Mouse (Mus musculus) telencephalon, adult 2 months (tissue): ENCODE results near the gene Gm20388.

ENCODE experiments used
- DNase-seq: peaks from one replicate; pipeline ENCODE4 v3.0.0-alpha.2; 2011; ENCODE audit warnings: low read depth, low spot score

Gene Gm20388

DNA sequence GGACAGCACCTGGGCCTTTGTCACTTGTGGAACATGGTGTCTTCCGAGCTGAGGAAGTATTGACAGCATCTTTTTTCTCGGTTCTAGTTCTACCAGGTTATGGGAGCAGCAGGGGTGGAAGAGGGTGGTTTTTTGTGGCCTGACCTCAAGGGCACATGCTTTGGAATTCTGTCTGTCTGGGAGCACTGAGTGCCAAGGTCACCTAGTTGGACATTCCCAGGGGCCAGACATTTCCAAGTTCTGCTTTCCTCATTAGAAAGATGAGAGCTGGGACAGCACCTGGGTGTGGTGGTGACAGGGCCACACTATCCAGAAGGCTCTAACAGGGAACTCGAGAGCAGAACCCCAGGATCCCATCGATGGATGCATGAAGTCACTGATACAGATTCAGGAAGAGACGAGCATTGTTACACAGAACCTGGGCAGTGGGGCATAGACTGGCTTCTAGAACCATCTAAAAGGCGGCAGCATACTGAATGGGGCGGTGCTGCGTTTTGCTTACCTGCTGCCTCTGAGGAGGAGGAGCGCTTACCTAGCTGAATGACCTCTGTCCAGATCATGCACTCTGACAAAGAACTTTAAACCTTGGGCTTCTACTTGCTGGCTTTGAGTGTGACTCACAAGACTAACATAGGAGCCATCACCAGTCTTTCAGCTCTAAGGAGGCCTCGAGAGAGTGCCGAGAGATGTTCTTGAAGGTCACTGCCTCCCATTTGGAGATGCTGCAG lies 2070.3 kb downstream of the Gm20388 start:
- DNase-seq: no peak

DNA sequence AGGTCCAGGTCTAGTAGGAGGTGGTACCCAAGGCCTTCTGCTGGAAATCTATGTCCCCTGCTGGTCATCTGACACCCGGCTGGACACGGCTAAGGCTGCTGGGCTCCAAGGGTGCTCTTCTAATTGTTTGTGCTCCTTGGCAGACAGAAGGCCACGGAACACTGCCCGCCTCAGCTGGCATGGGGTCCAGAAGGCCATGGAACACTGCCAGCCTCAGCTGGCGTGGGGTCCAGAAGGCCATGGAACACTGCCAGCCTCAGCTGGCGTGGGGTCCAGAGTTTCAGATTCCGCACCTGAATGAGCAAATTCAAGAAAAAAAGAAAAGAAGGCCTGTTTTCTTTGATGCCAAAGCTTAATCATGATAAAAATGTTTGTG lies 2070.9 kb downstream of the Gm20388 start:
- DNase-seq: no peak

DNA sequence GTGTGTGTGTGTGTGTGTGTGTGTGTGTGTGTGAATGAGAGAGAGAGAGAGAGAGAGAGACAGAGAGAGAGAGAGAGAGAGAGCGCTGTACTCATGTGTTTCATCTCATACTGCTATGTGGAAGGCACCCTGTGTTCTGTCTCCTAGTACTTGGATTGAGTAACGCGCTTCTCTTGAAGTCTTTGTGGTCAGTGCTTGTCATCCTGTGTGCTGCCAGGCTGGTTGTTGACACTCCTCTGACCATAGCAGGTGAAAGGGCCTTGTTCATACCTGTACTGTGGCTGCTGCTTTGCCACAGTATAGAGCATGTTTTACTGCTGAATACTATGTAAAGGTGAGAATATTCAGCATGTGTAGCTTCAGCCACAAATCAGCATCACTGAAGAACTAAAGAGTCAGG lies 2075.0 kb downstream of the Gm20388 start:
- DNase-seq: no peak

DNA sequence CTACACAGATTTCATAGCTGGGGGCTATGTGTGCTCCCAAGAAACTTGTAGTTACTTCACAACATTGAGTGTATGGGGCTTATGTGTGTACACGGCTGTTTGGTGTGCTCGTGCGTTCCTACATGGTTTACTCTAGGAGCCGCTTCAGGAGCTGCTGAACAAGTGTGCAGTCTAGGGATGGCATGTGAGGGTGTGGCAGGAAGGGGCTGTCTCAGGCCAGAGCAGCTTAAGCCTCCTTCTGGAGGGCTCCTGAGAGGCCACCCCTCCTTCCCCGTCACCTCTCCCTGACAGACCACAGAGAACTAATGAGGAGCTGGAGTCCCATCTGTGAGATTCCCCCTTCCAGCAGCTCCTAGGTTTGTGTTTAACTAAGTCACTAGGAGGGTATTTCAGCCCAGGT lies 2077.3 kb downstream of the Gm20388 start:
- no peak for DNase-seq

DNA sequence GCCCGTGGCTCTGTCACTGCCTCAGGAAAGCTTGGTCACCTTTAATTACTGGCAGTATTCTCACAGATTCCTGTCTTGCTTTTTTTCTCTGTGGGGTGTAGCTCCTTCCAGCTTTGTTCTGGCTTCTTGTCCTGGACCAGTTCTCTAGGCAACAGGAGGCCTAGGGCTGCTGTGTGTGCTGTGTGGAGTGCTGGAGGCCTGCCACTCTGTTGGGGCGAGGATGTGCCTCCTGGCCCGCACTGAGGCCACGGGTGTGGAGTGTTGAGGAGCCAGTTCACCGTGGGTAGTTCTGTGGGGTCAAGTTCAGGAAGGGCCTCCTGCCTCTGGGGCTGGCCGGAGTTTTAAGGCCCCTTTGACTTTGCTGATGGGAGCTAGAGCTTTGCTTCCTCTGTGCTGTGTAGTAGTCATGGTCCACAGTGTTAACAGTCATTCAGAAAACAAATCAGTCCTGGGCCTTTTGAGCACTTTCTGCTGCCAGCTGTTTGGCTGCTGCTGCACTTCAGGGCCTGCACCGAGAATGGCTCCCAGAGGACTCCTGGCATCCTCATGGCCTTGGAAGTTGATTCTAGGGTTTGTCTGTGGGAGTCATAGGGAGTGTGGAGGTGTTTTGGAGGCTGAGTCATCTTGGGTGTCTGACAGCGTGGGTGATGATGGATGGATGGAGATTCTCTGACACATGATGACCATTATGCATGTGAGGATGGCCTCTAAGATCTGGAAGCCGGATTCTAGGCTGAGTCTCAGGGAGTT lies 2080.0 kb downstream of the Gm20388 start:
- no peak for DNase-seq

DNA sequence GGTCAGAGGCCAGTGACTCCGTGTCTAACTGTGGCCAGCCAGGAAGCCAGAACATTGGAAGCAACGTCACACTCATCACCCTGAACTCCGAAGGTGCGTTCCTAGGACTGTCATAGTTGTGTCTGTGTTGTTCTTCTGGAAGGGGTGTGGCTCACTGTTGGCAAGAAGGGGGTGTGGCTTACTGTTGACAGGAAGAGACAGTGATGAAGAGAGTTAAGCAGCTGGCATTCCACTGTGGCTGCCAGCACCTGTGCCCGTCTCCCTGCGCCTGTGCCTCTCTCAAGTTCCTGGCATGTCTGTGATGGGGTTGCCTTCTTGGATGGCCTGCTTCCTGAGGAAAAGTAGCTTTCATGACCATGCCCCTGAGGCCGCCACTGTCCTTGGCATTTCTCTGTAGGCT lies 2081.0 kb downstream of the Gm20388 start:
- DNase-seq: no peak

DNA sequence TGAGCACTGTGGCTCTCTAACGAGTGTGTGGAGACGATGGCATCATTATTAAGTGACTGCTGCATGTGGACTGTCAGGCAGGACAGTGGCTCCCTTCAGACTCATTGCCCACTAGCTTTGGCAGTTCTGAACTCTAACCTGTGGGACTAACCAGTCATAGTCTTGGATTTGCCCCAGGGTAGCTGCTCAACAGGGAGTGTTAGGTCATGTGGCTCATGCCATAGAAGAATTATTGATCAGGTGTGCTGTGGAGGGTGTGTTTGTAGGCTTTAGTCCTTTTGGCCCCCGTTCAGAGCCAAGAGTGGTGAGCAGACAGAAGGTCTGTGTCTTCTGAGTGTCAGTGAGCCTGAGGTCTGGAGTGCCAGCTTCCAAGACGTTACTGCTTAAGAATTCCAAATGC lies 2082.3 kb downstream of the Gm20388 start:
- no peak for DNase-seq

DNA sequence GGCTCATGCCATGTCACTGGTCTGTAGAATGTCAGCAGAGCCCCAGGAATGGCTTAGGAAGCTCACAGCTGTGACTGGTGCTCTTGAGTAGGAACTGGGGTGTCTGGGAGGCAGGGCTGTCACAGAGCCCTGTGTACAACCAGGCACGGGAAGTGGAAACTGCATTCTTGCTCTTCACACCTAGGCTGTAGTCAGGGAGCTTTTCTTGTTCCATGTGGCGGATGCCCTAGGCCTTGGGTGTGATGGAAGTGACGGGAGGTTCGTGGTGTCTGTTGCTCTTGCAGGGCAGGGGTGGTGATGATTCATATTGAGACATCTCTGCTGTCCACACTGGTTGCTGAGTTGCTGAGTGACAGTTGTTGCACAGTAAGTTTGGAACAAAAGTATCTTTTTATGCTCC lies 2084.5 kb downstream of the Gm20388 start:
- DNase-seq: no peak

DNA sequence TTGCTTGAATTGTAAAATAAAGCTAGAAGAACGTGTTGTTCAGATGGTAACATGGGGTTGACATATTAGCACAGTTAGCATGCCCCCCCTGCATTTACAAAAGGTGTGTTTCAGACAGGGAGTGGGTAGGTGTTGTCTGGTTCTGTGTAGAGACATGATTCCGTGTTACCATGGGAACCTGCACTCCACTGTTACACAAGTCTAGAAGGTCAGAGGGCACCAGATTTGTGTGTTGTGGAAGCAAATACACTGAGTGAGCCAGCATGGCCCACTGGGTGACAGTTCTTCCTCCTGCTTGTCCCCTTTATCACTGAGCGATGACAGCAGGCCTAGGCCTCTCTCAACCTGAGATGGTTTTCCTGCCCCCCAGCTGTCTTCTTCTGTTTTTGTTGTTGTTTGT lies 2085.3 kb downstream of the Gm20388 start:
- no peak for DNase-seq

DNA sequence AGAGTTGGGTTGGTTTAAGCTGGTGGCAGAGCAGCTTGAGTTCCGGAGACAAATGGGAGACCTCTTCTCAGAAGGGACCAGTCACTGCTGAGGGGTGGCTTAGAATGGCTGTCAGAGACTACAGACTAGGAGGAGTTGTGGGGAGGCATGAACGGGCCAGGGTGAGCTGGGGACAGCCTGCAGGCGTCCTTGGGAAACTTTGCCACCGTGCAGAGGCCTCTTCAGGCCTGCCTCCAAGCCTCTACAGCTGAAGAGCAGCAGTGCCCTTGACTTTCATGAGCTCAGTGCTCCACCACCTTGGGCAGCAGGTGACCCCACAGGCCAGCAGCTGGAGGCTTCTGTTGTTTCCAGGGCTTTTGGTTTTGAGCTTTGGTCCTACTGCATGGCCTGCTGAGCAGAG lies 2088.0 kb downstream of the Gm20388 start:
- no peak for DNase-seq

DNA sequence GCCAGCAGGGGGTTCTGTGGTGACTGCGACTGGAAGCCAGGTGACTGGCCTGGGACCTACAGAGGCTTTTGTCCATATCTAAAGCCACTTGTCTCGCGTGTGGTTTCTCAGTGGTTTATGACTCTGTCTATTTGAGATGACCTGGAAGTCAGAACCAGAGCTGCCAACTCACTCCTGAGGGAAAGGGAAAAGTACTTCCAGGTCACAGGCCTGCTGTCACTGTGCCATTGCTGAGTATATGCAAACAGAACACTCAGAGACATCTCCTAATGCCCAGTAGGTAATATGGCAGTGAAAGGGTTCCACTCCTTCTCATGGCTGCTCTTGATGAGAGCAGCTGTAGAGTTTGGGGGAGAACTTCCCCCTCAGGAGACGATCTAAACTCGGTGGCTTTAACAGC lies 2088.6 kb downstream of the Gm20388 start:
- no peak for DNase-seq

DNA sequence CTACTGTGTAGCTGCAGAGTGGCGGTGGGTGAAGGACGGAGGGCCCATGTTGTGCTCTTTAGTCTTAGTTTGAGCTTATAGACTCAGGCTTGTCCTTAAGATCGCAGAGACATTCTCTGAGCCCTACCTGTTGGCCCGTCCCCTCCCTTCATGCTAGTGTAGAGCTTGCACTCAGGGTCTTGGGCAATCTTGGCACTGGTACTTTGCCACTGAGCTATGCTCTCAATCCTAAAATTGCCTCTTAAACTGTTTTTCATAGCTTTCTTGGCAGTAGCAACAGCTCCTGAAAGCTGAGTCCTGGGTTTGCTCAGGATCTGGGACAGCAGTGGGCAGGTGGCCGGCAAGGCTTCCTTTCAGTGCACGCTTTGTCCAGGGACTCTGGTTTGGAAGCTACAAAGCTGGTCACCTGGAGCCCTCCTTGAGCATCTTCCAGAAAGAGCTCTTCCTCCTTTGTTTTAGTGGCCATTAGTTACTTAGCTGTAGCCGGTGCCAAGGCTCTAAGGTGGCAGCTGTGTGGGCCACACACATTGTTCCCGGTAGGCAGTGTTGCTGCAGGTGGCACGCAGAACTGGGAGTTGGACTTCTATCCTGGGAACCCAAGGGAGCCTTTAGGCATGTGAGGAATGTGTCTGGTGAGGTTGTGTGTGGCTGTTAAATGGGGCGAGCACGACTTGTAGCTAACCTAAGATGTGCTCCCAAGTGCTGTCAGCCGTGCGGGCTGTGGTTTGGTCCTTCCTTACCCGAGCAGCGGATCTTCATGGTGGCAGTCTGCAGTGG lies 2090.9 kb downstream of the Gm20388 start:
- no peak for DNase-seq

DNA sequence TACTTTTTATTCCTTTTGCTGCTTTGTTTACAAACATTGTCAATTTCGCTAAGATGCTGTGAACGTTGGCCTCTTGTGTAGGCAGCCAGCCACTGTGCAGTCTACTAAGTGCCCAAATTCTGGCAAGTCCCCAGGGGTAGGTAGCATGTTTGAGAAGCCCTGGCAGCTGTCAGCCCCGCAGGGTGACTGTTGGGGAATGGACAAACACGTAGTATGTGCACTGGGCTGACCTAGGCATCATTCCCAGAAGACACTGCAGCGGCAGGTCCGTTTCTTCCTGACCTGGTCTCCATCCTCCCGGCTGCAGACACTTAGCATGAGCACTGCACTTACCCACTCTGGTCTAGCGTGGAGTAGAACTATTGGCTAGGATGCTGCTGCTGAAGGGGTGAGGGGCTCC lies 2093.0 kb downstream of the Gm20388 start:
- DNase-seq: no peak

DNA sequence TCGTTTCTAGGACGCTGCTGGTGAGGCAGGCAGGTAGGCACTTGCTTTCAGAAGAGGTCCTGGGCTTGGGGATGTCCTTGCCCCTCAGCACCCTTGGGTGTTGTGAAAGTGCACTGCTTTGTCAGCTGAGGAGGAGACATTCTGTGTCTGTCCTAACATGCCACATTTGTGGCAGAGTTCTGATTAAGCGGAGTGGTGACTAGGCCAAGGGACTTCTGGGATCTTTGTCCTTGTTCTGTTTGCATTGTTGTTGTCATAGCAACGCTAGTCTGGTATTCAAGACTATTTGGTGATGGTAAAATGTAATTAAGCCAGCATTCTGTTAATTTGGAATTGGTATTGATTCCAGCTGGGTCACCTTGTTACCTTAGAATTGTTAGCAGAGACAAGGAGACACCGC lies 2093.5 kb downstream of the Gm20388 start:
- no peak for DNase-seq

DNA sequence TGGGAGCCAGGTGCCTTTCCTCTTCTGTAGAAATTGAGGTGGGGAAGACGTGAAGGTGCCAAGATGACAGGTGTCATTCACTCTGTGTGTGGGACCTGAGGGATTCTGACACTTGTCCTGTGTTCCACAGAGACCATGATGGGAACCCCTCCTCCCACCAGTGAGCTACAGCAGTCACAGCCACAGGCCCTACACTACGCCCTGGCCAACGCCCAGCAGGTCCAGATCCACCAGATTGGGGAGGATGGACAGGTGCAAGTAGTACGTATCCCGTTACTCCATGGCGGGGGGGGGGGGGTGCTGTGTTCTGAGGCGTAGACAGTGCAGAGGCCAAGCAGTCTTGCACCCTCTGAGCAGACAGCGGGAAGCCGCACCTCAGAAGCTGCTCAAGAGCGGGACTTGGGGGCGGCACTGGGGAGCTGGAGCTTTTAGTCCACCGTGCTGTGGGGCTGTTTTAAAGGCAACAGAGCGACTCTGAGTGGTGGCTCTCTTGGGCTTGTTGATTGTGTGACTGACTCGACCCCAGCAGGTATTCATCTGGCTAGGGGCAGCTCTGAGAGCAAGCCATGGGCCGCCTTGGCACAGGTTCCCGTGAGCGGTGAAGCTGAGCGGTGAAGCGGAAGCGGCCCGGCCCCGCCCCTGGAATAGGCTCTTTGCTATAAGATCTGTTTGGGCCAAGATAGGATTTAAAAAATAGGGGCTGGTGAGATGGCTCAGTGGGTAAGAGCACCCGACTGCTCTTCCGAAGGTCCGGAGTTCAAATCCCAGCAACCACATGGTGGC lies 2095.0 kb downstream of the Gm20388 start:
- no peak for DNase-seq

DNA sequence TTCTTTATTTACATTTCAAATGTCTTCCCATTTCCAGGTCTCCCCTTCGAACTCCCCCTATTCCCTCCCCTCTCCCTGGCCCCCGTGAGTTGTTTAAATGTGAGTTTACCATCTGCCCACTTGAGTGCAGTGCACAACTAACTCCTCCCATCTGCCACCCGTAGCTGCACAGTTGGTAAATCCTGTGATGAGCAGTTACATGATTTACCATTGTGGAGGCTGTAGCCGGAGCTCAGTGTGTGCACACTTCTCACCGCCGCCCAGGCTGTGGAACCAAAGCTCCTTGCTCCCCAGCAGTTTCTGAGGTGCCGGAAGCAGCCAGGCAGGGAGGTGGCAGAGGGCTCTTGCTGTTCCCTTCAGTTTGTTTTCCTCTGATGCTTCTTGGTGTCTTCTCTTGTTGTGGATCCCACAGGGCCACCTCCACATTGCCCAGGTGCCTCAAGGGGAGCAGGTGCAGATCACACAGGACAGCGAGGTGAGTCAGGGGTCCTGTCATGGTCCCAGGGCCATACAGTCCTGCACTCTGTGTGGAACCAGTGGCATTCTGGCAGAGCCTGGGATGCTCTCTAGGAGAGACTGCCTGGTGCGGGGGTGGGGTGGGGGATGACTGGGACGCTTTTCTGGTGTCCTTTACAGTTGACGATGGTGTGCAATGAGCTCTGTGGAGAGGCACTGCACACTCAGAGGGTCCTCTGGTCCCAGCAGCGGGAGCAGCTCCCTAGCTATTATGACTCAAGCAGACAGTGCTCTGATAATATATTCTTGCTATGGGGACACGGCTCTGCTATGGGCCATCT lies 2096.2 kb downstream of the Gm20388 start:
- peak; percentile 69 for DNase-seq

DNA sequence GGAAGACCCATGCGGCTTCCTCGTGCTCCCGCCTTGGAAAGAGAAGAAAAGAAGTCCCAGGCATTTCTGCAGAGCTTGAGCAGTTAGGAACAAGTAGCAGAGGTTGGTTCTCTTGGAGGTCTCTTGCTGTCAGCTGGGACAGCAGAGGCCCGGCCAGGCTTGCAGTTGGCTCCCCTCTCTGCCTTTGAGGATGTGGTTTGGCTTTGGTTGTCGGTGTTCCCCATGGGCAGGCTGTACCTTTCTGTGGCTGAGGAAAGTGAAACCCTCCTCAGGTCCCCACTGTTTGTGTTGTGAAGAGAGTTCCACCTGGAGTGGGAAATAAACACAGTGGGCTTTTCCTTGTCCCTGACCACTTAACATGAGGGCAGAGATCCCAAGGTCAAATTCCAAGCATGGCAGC lies 2097.8 kb downstream of the Gm20388 start:
- DNase-seq: no peak

DNA sequence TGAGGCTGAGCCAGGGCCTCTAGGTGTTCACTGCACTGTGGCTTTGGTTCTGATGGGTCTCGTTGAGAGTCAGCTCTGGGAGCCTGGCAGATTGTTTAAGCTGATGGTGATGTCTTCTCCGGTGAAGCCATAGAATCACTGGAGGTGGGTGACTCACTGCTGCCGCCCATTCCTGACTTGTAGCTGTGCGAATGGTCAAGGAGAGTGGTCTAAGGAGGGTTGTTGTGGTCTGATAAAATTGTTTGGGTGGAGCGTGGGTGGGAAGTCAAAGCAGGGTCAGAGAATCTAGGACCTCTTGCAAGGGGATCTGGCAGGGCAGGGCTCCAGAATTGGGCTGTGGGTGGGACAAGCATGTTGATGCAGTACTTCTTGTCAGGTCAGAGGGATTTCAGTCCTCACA lies 2100.0 kb downstream of the Gm20388 start:
- DNase-seq: no peak

DNA sequence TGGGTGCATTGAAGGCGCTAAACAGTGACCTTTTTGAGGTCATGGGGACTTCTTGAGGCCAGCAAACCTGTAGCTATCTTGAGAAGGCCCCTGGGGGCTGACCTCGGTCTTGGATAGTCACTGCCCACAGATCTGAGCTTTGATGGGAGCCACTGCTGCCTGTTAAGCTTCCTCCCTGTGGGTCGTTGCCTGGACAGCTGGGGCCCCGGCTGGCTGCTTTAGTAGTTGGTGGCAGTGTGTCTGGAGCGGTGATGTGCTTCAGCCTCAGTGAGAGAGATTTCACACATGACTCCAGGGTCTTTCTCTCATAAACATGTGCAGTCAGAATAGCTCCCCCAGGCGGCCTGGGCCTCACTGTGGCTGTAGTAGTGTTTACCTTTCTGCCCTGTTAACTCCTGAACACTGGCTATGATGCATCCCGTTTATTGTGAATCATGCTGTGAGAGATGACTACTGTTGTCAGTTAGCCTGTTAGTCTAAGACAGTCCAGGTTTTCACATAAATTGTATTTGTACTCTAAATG lies 2100.5 kb downstream of the Gm20388 start:
- no peak for DNase-seq

DNA sequence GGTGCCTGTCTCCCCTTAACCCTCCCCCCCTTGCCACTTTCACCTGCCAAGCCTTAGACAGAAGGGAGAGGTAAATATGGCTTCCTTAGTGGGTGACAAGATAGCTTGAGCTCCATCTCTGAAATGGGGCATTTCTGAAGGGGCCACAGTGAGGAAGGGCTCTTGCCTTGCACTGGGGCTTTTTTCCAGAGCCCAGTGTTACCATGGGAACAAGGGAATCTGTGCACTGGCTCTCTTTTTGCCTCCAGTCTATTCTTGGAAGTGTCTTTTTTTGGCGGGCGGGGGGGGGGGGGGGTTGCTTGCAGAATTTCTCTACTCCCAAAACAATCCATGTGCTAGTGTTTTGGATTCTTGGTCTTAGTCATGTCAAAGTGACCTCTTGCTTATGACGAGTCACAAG lies 2104.0 kb downstream of the Gm20388 start:
- no peak for DNase-seq
